In genomic region chr9:118926688-118927321, GRCm38 (mm10) we compare ENCODE assay signal across 7 mouse cellular contexts. TPM values are rescaled to one million over a fixed set of nuclear protein-coding genes. Genes with fewer than 3 reads are reported as not detected.
A peak's percentile ranks its signal among the peaks of the same experiment; 100 is the strongest.
DNase-seq lines count a peak whose midpoint lies in the region; ATAC-seq lines count a peak whose summit lies in the region.

No protein-coding gene starts in this region.

- H3K36me3 ChIP-seq in intestine, embryonic 14.5 days (ENCODE audit: control insufficient read depth, insufficient read depth, low read length) = 0 out of 2 replicates have a peak, but pooled peaks cover 5% of the 10 kb centered on the region
- H3K36me3 ChIP-seq in megakaryocyte, embryonic 14.5 days (replicated peaks; ENCODE audit: low read length) = peaks cover 37% of the 10 kb centered on the region

- peak overlapping the region; percentile 63 for H3K27ac ChIP-seq in intestine, embryonic 14.5 days (ENCODE audit: low read depth)

- no peaks in the 10 kb centered on the region for H3K9me3 ChIP-seq in intestine, embryonic 14.5 days (ENCODE audit: control insufficient read depth, low read length)
- no peaks in the 10 kb centered on the region for H3K9me3 ChIP-seq in megakaryocyte, embryonic 14.5 days

- peak overlapping the region; percentile 96 for H3K4me2 ChIP-seq in intestine, embryonic 14.5 days (ENCODE audit: low read length)

- intact Hi-C loops in left cerebral cortex, postnatal 10 days (cut with DNase I) = loop anchor here (5.0 kb wide), 2 partner anchors 55 to 105 kb away; no protein-coding TSS in a partner anchor

- H3K4me3 ChIP-seq in intestine, embryonic 14.5 days (ENCODE audit: low read depth, low read length) = peak overlapping the region; percentile 88
- peak overlapping the region; percentile 100 for H3K4me3 ChIP-seq in megakaryocyte, embryonic 14.5 days (replicated peaks)

- peak; percentile 53 for DNase-seq in R1 (ENCODE audit: low read depth, low spot score)
- peak; percentile 56 to 84 for DNase-seq in frontal cortex, adult 2 months (ENCODE audit: extremely low spot score in 1 of 2, low spot score in 1 of 2)
- DNase-seq in intestine, embryonic 14.5 days (ENCODE audit: low spot score) = no peak
- peak; percentile 42 to 80 for DNase-seq in left cerebral cortex, postnatal 10 days (ENCODE audit: extremely low spot score in 1 of 2, low spot score in 2 of 2)
- DNase-seq in spleen, postnatal 4 days (ENCODE audit: low spot score in 2 of 2) = peak; percentile 28 to 77

- peak overlapping the region; percentile 66 for H3K9ac ChIP-seq in intestine, embryonic 14.5 days (ENCODE audit: low read length)

- H3K4me1 ChIP-seq in intestine, embryonic 14.5 days (replicated peaks; ENCODE audit: control insufficient read depth, insufficient read depth, low read length) = peaks cover 20% of the 10 kb centered on the region
- peaks cover 71% of the 10 kb centered on the region for H3K4me1 ChIP-seq in megakaryocyte, embryonic 14.5 days

- H3K27me3 ChIP-seq in intestine, embryonic 14.5 days (replicated peaks; ENCODE audit: control insufficient read depth, insufficient read depth, low read length) = no peaks in the 10 kb centered on the region
- H3K27me3 ChIP-seq in megakaryocyte, embryonic 14.5 days (replicated peaks) = peaks cover 10% of the 10 kb centered on the region

- peak; percentile 33; the same call in 1 of the 2 replicates for ATAC-seq in cerebellum, adult (ENCODE audit: insufficient number of reproducible peaks, low FRiP score, low TSS enrichment)
- peak; percentile 12; the same call in 1 of the 2 replicates for ATAC-seq in intestine, embryonic 14.5 days (replicated peaks; ENCODE audit: low FRiP score, low TSS enrichment, low read depth)

- WGBS in intestine, embryonic 14.5 days = 3% methylated on average over 39 of the region's 68 CpGs

RNA-seq across cellular contexts. Expression of gene Ctdspl, which starts 0.6 kb away (rescaled TPM):
- 30.1 and 33.7 TPM in 2 replicates for polyA plus RNA-seq in frontal cortex, adult 2 months (2012; rRNA removed)
- 21.3 and 22.1 TPM in 2 replicates for polyA plus RNA-seq in intestine, embryonic 14.5 days (2014; fragmentation: Nextera tagmentation; extraction: Ambion mirVana)
- 10 to 100 TPM; 18.6 to 25.5 TPM for total RNA-seq in left cerebral cortex, postnatal 10 days (2021)
- polyA plus RNA-seq in megakaryocyte, embryonic 14.5 days (2012; ENCODE audit: insufficient read depth, low replicate concordance) = 4.2 and 6.0 TPM in 2 replicates
